Mouse (Mus musculus) spleen, postnatal 10 days (tissue): Measurements from ENCODE around the gene Carhsp1.
A peak's percentile ranks its signal among the peaks of the same experiment; 100 is the strongest.

Experiments
- DNase-seq, 2 experiments: peaks; one replicate each; pipeline ENCODE4 v3.0.0; 2021 to 2022; ENCODE audit warnings: low spot score in 2 of 2

The Carhsp1 gene

DNA sequence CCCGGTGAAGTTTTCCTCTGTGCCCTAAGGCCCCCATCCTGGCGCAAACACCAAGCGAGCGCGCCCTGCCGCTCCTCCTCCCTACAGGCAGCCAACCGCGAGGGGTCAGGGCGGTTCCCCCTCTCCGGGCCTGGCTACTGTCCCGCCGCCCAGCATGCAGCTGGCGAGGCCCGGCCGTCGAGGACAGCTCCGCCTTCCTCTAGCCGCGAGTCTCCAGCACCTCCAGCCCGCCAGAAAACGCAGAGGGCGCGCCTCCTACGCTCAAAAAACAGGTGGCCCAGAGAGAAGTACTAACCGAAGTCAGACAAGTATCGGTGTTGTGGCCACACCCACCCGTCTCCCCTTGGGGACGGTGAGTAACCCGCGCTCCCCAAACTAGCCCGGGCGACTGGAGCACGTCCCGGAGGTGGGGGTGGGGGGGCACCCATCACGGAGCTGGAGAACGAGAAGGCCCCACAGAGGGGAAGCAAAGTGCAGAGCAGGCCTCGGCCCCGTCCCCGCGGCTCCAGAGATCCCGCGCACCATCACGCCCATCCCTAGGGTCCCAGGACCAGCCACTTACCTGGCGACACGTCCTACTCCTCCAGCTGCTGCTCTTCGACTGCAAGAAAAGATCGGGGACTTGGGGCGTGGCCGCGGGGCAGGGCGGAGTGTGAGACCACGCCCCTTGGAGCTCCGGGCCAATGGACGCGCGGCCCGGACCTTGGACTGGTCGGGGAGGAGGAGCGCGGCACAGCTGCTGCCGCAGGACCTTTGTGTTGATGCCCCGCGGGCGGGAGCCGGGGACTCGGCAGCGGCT, at the start of gene Carhsp1:
Gene Carhsp1, minus strand, starts transcription at position 605 of the 799 bp plus-strand sequence.
- DNase-seq: peak; percentile 96 to 99

DNA sequence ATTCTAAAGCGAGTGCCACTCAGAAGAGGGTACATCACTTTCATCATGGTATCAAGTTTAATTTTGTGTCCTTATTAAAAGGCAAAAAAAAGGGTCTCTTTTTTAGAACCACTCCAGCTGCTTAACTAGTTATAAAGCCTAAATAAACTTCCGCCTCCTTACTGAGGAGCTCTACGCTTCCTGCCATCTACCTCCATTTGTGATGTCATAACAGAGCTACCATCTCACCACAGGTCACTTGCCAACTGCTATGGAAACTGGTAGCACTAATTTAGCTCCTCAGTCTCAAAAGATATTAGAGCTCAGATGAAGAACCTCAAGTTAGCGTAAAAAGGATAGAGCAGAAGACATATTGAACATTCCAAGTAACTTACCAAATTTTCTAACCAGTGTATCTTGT, 48.5 kb upstream of the Carhsp1 start:
- no peak for DNase-seq

DNA sequence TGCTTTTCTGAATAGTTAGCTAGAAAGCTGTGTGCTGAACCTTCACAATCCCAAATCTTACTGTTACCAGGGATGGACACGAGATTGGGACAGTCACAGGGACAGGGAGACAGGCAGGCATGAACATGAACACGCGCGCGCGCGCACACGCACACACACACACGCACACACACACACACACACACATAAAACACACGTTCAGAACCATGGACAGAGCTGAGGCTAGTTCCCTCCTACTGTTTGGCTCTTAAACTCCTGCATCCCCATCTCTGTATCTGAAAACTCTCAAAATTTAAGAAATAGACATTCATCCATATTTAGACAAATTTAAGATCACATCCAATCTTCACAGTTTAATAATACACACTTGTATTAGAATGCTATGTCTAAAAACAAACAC, 45.8 kb upstream of the Carhsp1 start:
- DNase-seq: no peak

- no peak for DNase-seq
These were observed 44.3 kb upstream of the Carhsp1 start for GRCm38 (mm10) chr16:8716300-8716699.

DNA sequence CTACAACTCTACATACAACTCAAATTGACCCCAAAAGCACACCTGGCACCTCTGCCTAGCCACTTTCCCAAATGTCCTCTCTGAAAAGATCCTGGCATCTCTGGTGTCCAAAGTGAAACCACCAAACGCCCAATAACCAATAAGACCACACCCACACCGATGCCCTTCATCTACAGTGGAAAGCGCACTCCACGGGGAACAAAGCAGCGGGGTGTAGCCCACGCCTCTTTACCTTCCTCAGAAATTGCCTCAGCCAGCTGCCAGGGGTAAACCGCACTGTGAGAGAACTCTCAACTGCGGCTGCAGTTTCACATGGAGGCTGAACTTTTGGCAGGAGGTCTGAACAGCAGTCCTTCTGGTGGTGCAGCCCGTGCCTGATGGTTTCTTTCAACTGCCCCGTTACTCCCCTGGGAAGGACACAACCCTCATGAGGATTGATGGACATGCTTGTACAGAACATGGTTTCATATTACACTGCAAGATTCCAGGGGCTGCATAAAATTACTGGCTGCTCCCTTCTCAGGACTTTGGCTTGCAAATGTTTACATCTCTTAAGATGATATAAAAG, 43.6 kb upstream of the Carhsp1 start:
- DNase-seq: no peak

- DNase-seq: no peak
These were observed 42.9 kb upstream of the Carhsp1 start for GRCm38 (mm10) chr16:8714851-8715250.

DNA sequence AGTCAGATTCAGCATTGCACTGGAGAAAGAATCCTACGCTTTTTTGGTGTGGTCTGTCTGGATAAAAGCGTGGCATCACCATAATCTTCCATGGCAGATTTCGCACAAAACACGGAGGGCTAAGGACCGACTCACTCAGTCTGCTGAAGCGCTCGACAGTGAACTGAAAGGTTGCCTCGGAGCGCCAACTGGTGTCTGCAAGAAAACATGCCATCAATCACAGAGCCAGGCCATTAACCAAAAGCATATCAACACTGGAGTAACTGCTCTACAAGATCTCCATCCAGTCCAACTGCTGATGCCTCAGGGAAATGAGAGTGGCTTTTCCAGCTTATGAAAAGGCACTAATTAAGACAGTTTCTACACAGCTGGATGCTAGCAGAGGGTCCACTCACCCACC, 40.0 kb upstream of the Carhsp1 start:
- DNase-seq: no peak

DNA sequence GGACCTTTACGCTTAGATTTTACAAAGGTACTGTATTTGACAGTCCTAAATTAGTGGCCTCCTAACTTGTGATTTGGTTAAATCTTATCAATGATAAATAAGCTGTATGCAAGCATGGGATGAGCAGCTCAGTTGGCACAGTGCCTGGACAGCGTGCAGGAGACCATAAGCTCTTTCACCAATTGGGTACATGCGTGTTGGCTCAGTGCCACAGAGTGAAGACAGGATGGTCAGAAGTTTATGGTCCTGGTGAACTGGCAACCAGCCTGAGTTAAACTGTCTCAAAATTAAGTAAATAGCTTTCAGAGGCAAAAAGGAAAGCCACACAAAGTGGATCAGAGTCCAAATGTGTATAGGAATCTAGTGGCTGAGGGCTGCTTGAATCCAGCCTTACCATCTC, 28.6 kb upstream of the Carhsp1 start:
- no peak for DNase-seq

DNA sequence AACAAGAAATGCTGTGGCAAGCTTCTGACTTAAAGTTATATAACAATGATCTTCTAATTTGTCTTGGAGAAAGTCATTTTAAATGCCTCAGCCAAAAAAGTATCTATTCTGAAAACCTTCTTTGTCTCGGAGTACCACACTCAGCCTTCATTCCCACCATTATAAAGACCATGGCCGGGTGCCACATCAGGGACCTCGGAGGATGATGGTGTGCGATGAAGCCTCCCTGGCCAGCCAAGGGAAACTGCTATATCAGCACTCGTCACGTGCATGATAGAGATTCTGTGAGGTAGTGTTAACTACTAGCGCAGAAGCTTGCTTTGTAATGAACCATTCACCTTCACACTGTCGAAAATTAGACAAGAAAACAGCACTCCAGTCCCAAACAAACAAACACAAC, 27.6 kb upstream of the Carhsp1 start:
- DNase-seq: no peak

- no peak for DNase-seq
These were observed 19.3 kb upstream of the Carhsp1 start for GRCm38 (mm10) chr16:8691206-8691605.

- DNase-seq: no peak
These were observed 18.2 kb upstream of the Carhsp1 start for GRCm38 (mm10) chr16:8689979-8690656.

DNA sequence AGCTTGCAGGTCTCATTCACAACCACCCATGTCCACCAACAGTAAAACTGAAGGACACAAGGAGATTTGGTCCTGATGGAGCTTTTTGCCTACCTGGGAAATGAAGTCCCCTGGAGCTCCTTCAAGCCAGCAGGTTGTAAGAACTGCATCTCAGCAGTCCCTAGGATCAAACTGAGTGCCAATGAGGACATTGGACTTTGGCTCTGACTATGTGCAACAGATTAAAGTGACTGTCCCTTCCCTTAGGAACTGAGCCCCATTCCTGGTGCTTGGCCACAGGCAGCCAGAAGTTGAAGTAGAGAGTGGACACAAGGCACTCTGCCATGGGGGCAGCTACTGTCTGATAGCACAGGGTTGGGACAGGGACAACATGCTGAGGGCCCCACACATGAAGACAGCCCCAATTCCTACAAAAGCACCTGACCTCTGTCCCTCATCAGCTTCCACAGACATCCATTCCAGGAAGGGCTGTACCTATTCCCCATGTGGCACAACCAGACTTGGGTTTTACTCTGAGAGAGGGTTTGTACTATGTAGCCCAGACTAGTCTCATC, 15.7 kb upstream of the Carhsp1 start:
- peak in 1 of 2 experiments; percentile 70 for DNase-seq

DNA sequence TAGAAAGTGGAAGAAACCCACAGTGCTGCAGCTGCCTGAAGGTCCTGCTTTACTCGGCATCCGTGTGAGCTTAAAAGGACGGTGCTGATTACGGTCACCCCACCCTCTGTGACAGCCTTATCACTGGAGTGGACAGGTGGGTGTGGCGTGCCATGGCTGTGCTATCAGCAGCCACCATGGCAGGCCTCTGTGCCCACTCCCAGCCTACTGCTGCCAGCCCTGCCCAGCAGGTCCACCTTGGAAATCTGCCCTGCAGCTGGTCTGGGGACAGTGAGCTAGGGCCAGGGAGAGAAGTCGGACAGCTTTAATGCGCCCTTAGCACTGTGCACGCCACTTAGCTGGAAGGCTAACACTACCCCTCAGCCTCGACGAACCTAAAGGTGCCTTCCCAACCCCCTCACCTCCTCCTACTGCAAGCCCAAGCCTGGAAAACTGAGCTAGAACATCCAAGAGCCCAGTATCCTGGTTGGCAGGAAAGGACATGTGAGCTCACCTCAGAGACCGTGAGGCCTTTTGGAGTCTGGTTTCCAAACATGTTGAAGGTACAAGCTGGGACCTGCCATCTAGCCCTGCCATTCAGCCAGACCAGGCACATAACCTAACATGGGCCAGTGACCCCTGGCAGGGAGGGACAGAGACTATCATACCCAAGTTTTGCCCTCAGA, 15.0 kb upstream of the Carhsp1 start:
- DNase-seq: peak; percentile 78 to 87

- peak; percentile 88 to 91 for DNase-seq
These were observed 14.3 kb upstream of the Carhsp1 start for GRCm38 (mm10) chr16:8686121-8686870.

- no peak for DNase-seq
These were observed 13.1 kb upstream of the Carhsp1 start for GRCm38 (mm10) chr16:8685087-8685486.

GRCm38 (mm10) chr16:8680470-8680869, 8.5 kb upstream of the Carhsp1 start, which contains the start of gene Gm5767:
Gm5767 (plus strand) TSS chr16:8680770.
- DNase-seq: no peak

GRCm38 (mm10) chr16:8679780-8680179, 7.8 kb upstream of the Carhsp1 start:
- DNase-seq: no peak

DNA sequence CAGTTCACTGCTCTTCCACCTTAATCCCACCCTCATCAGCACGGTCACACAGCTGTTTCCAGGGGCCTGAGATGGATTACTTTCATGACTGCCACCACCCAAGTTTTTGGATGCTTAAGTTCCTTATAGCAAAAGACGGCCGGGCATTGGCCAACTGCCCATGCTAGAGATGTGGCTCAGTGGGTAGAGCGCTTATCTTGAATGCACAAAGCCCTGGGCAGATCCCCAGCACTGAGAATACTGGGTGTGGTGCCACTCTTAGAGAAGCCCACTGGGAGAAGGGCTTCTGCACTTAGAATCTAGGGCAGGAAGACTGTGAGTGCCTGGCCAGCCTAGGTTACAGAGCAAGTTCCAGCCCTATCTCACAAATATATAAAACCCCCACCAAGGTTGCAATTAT, 6.7 kb upstream of the Carhsp1 start:
- peak; percentile 75 to 80 for DNase-seq

- peak; percentile 63 to 77 for DNase-seq
These were observed 6.1 kb upstream of the Carhsp1 start for GRCm38 (mm10) chr16:8678035-8678434.

DNA sequence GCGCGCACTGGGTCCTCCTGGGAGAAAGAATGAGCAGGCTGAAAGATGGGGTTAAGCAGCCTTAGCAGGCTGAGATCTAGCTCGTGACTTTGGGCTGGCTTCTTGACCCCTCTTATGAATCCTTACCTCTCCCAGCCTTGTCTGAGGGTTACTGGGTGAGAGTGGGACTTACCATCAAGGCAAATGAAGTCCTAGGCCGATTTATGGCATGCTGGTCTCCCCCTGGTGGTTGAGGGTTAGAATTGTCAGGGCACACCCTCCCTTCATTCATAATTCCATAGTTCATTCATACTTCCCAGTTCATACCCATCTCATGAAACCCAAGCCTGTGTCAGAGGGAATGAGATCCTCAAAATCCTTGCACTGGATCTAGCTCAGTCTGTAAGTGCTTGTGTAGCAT, 4.8 kb upstream of the Carhsp1 start:
- DNase-seq: peak; percentile 73 to 84

DNA sequence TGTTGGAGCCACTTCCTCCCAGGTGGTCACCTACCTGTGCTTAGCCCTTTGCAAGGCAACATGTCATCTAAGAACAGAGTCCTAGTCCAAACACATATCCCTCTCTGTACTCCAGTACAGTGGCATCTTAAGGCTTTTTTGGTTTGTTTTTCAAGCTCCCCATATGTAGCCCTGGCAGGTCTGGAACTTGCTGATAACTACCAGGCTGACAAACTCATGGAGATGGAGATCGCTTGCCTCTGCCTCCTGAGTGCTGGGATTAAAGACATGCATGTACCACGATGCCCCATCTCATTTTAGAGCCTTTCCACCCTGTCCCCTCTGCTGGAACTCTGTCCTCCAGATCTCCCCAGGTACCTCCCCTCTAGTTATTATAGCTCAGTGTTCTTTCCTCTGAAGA, 4.3 kb upstream of the Carhsp1 start:
- DNase-seq: peak in 1 of 2 experiments; percentile 61
